Mouse (Mus musculus) limb, embryonic 10.5 days (tissue): ENCODE measurements around the gene Tle1. TPM values are rescaled to one million over a fixed set of nuclear protein-coding genes. Genes with fewer than 3 reads are reported as not detected.

Experiments
- DNase-seq: peaks from one replicate; pipeline ENCODE4 v3.0.0-alpha.2; 2017; ENCODE audit warnings: low spot score
- H3K27ac ChIP-seq: fragments of 300-500 bp; sonication (generic); 2 replicates; pipeline ENCODE4 v1.5.1; 2016; ENCODE audit warnings: mild to moderate bottlenecking
- H3K27me3 ChIP-seq: fragments of 300-500 bp; sonication (generic); 2 replicates; pipeline ENCODE4 v1.6.1; 2016; ENCODE audit warnings: low read depth, mild to moderate bottlenecking; ENCODE audit not compliant: poor library complexity, severe bottlenecking
- H3K36me3 ChIP-seq: fragments of 300-500 bp; sonication (generic); 2 replicates; pipeline ENCODE4 v1.6.1; 2016; ENCODE audit warnings: mild to moderate bottlenecking, moderate library complexity
- H3K4me1 ChIP-seq: fragments of 300-500 bp; sonication (generic); 2 replicates; pipeline ENCODE4 v1.6.1; 2016
- H3K4me3 ChIP-seq: fragments of 300-500 bp; sonication (generic); 2 replicates; pipeline ENCODE4 v1.5.1; 2016; ENCODE audit warnings: mild to moderate bottlenecking, moderate library complexity
- H3K9me3 ChIP-seq: fragments of 300-500 bp; sonication (generic); replicated peaks from 2 replicates; pipeline ENCODE4 v1.6.1; 2016; ENCODE audit warnings: mild to moderate bottlenecking
- WGBS: fragments of 180-500 bp; shearing (Covaris S2); methylation state at CpG from one replicate; pipeline ENCODE4 v1.1.7; 2016; 5-methylcytosine and 5-hydroxymethylcytosine counted together
- polyA plus RNA-seq: library from polyadenylated mRNA; unstranded; fragments of >200 nt; fragmentation: Nextera tagmentation; extraction: Ambion mirVana; gene quantifications from 2 replicates; pipeline ENCODE4 v1.2.1, GENCODE M21; 2016

Tle1 gene
- polyA plus RNA-seq, 1 experiment from 2014 or later, result 29.0 TPM

- H3K27me3 ChIP-seq, result no peaks in the 10 kb centered on the region
- no peak overlapping the region for H3K27ac ChIP-seq
- WGBS, result 92% methylated on average over 4 of the region's 4 CpGs
- DNase-seq, result no peak
- H3K4me1 ChIP-seq, result no peaks in the 10 kb centered on the region
- H3K9me3 ChIP-seq, result no peaks in the 10 kb centered on the region
- H3K36me3 ChIP-seq, result no peaks in the 10 kb centered on the region
- H3K4me3 ChIP-seq, result no peak overlapping the region
These were observed 112.9 kb downstream of the Tle1 start for GRCm38 (mm10) chr4:72087811-72088210.

- DNase-seq, result peak; percentile 42
- no peak overlapping the region for H3K4me3 ChIP-seq
- H3K36me3 ChIP-seq, result no peaks in the 10 kb centered on the region
- no peak overlapping the region for H3K27ac ChIP-seq
- H3K4me1 ChIP-seq, result peaks cover 19% of the 10 kb centered on the region
- H3K9me3 ChIP-seq, result no peaks in the 10 kb centered on the region
- whole genome bisulfite sequencing, result 20% methylated on average over 5 of the region's 5 CpGs
- H3K27me3 ChIP-seq, result no peaks in the 10 kb centered on the region
These were observed 131.6 kb downstream of the Tle1 start for GRCm38 (mm10) chr4:72069111-72069534.

- Histone ChIP-seq H3K27ac (no peak overlapping the region), H3K9me3 (no peaks in the 10 kb centered on the region)
These were observed 132.8 kb downstream of the Tle1 start for GRCm38 (mm10) chr4:72067937-72068336.

More at GRCm38 (mm10) chr4:72067937-72068336, 132.8 kb downstream of the Tle1 start:
- H3K4me1 ChIP-seq, result peaks cover 19% of the 10 kb centered on the region
- no peak for DNase-seq
- H3K4me3 ChIP-seq, result no peak overlapping the region
- WGBS, result 86% methylated on average over 3 of the region's 3 CpGs
- no peaks in the 10 kb centered on the region for H3K27me3 ChIP-seq
- H3K36me3 ChIP-seq, result no peaks in the 10 kb centered on the region
